Comparison of ENCODE assay signal across 11 mouse cellular contexts in the genomic region with DNA sequence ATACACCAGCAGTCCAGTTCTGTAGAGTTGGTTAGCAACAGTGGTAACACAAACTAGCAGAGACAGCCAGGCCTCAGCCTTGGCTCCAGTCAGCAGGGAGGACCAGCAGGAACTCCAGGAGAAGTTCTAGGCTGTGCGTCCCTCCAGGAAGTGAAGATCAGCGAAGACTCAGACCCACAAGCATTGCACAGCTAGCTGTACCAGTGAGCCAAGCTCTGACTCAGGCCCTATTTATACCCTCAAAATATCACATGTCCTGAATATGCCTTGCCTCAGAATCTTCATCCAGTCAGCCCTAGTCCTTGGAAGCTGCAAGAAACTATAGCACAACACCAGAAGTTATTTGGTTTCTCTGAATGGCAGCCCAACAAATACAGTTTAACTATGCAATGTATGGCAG.
DNase-seq lines count a peak whose midpoint lies in the region.
"Had no signal": no experiment of that assay in that cellular context is flagged by ENCODE, and none has a peak within 500 bp of the region (broad histone marks: within the 10 kb centered on the region; RNA-seq: fewer than 3 reads in every experiment).

No protein-coding gene starts in this region.

- DNase-seq in heart, adult 11 months = peak; percentile 92
- no peak for DNase-seq in heart, postnatal 36 days
- DNase-seq in left cerebral cortex, postnatal 25 days (ENCODE audit: low spot score in 2 of 2) = peak; percentile 39 to 86
- no peak for DNase-seq in left cerebral cortex, adult 11 months (ENCODE audit: low spot score)
- peak; percentile 11 for DNase-seq in adipocyte (ENCODE audit: low spot score)
- peak; percentile 60 for DNase-seq in telencephalon, adult 2 months (ENCODE audit: low read depth, low spot score)
- DNase-seq in urinary bladder, postnatal 4 days (ENCODE audit: low spot score in 2 of 2) = no peak
- DNase-seq: cerebellum, adult 9-10 months; embryo, embryonic 11 days; lung, postnatal 4 days; thymus, adult 2 months had no signal

- intact Hi-C loops in heart, postnatal 36 days (cut with DNase I) = no loop called here
- intact Hi-C loops in left cerebral cortex, postnatal 25 days (cut with DNase I) = no loop called here

Comparison
In these comparisons a context has a peak if more than half of its experiments do, and no peak if none do; other contexts are left out.
1. DNase-seq: peak in heart, adult 11 months (single experiment), left cerebral cortex, postnatal 25 days (2 of 2), adipocyte (single experiment) and telencephalon, adult 2 months (single experiment); none in heart, postnatal 36 days (0 of 2), left cerebral cortex, adult 11 months (single experiment) and urinary bladder, postnatal 4 days (0 of 2).